Mouse (Mus musculus) frontal cortex, postnatal 25 days (tissue): ENCODE measurements around the gene Heyl.
A peak's percentile ranks its signal among the peaks of the same experiment; 100 is the strongest.

Source experiments
- DNase-seq, 2 experiments: peaks; one replicate each; pipeline ENCODE4 v3.0.0; 2022; ENCODE audit warnings: low spot score in 2 of 2

Gene Heyl

GRCm38 (mm10) chr4:123233492-123234084 is at the start of gene Heyl:
Heyl (plus strand) TSS chr4:123233556.
- no peak for DNase-seq

- no peak for DNase-seq
Measured at GRCm38 (mm10) chr4:123184816-123185215, 48.5 kb upstream of the Heyl start.

- DNase-seq, result peak in 1 of 2 experiments; percentile 42
Measured at GRCm38 (mm10) chr4:123192336-123192735, 41.0 kb upstream of the Heyl start.

GRCm38 (mm10) chr4:123193791-123194190 is 39.6 kb upstream of the Heyl start:
- no peak for DNase-seq

- DNase-seq, result no peak
Measured at GRCm38 (mm10) chr4:123196695-123197094, 36.7 kb upstream of the Heyl start.

GRCm38 (mm10) chr4:123200771-123201185 is 32.6 kb upstream of the Heyl start:
- peak in 1 of 2 experiments; percentile 58 for DNase-seq

- DNase-seq, result peak in 1 of 2 experiments; percentile 30
Measured at GRCm38 (mm10) chr4:123201186-123202093, 31.9 kb upstream of the Heyl start, which contains the start of gene Nt5c1a. Nt5c1a (plus strand) TSS chr4:123201504.

GRCm38 (mm10) chr4:123202094-123202420 is 31.3 kb upstream of the Heyl start:
- DNase-seq, result no peak

GRCm38 (mm10) chr4:123207337-123207736 is 26.0 kb upstream of the Heyl start:
- DNase-seq, result no peak

GRCm38 (mm10) chr4:123210996-123211395 is 22.4 kb upstream of the Heyl start:
- DNase-seq, result no peak

GRCm38 (mm10) chr4:123211453-123211852 is 21.9 kb upstream of the Heyl start:
- no peak for DNase-seq

- no peak for DNase-seq
Measured at GRCm38 (mm10) chr4:123212330-123212729, 21.0 kb upstream of the Heyl start.

GRCm38 (mm10) chr4:123213975-123214374 is 19.4 kb upstream of the Heyl start:
- DNase-seq, result no peak

- DNase-seq, result no peak
Measured at GRCm38 (mm10) chr4:123215367-123215766, 18.0 kb upstream of the Heyl start.

- DNase-seq, result no peak
Measured at GRCm38 (mm10) chr4:123216782-123217181, 16.6 kb upstream of the Heyl start.

- DNase-seq, result peak; percentile 64 to 77
Measured at GRCm38 (mm10) chr4:123219720-123220357, 13.5 kb upstream of the Heyl start.

- DNase-seq, result no peak
Measured at GRCm38 (mm10) chr4:123220637-123221036, 12.7 kb upstream of the Heyl start.

GRCm38 (mm10) chr4:123223309-123223708 is 10.0 kb upstream of the Heyl start:
- DNase-seq, result no peak

GRCm38 (mm10) chr4:123225718-123226403 is 7.5 kb upstream of the Heyl start:
- DNase-seq, result no peak

GRCm38 (mm10) chr4:123227707-123228106 is 5.6 kb upstream of the Heyl start:
- DNase-seq, result no peak

GRCm38 (mm10) chr4:123228270-123228669 is 5.1 kb upstream of the Heyl start:
- DNase-seq, result no peak

- no peak for DNase-seq
Measured at GRCm38 (mm10) chr4:123229166-123229565, 4.2 kb upstream of the Heyl start.
